Mouse (Mus musculus): ENCODE results near the gene Chid1. TPM values are rescaled to one million over a fixed set of nuclear protein-coding genes. Genes with fewer than 3 reads are reported as not detected.

Chid1 gene
- 4.6 and 6.8 TPM in 2 replicates for total RNA-seq (2015; ENCODE audit: low replicate concordance)
- total RNA-seq (2017; ENCODE audit: low replicate concordance), result 6.8 and 10.8 TPM in 2 replicates

GRCm38 (mm10) chr7:141539556-141540311 lies at the start of gene Chid1:
Gene Chid1 (minus strand): TSS chr7:141539857.
- peak; percentile 92 for ATAC-seq (replicated peaks; ENCODE audit: low FRiP score, poor library complexity, severe bottlenecking)

DNA sequence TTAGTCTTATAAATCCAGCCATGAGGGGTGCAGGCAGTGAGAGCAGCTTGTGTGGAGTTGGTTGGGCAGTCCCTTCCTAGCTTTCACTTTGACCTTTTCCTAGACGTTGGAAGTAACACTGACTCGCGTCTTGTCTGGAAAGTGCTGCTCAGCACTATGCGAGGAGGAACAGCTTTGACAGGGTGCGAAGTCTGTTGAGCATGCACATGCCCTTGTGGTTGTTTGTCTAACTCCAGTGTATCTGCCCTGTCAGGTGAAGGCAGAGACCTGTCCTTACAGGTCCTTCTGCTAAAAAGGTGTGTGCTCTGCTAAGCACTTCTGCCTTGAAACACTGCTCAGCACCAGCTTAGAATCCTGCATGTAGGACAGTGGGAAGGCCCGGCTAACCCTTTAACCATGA lies 49.2 kb upstream of the Chid1 start:
- ATAC-seq (replicated peaks; ENCODE audit: low FRiP score, poor library complexity, severe bottlenecking), result no peak

- peak; percentile 58 for ATAC-seq (replicated peaks; ENCODE audit: low FRiP score, poor library complexity, severe bottlenecking)
Measured at GRCm38 (mm10) chr7:141585881-141586280, 46.2 kb upstream of the Chid1 start.

GRCm38 (mm10) chr7:141585288-141585687 lies 45.6 kb upstream of the Chid1 start:
- ATAC-seq (replicated peaks; ENCODE audit: low FRiP score, poor library complexity, severe bottlenecking), result peak; percentile 92

GRCm38 (mm10) chr7:141584048-141584841 lies 44.6 kb upstream of the Chid1 start:
- ATAC-seq (replicated peaks; ENCODE audit: low FRiP score, poor library complexity, severe bottlenecking), result 0 out of 2 replicates have a peak, but pooled peaks have one; percentile 26

- ATAC-seq (replicated peaks; ENCODE audit: low FRiP score, poor library complexity, severe bottlenecking), result no peak
Measured at GRCm38 (mm10) chr7:141581323-141581722, 41.7 kb upstream of the Chid1 start.

DNA sequence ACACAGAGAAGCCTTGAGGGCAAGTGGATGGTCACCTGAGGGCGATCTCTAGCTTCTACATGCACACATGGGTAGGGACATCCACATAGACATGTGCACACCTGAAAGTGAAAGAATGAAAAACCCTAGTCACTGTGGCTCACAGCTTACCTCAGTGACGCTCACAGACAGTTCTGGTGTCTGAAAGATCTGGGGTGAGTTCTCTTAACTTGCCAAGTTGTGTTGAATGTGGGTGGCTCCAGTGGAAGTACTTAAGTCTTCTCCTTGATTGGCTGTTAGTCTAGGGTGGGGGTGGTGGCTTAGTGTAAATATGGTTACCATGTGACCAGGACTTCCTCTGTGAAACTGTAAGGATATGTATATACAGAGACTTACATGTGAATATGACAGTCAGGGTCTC lies 39.3 kb upstream of the Chid1 start:
- ATAC-seq (replicated peaks; ENCODE audit: low FRiP score, poor library complexity, severe bottlenecking), result 0 out of 2 replicates have a peak, but pooled peaks have one; percentile 23

DNA sequence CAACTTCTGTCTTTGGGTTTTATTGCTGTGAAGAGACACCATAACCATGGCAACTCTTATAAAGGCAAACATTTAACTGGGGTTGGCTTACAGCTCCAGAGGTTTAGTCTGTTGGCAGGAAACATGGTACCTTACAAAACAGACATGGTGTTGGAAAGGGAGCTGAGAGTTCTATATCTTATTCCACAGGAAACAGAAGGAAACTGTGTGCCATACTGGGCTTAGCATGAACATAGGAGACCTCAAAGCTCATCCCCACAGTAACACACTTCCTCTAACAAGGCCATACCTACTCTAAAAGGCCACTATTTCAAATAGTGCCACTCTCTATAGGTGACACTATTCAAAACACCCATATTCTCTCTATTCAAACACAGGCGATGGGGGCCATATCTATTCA lies 38.9 kb upstream of the Chid1 start:
- no peak for ATAC-seq (replicated peaks; ENCODE audit: low FRiP score, poor library complexity, severe bottlenecking)

DNA sequence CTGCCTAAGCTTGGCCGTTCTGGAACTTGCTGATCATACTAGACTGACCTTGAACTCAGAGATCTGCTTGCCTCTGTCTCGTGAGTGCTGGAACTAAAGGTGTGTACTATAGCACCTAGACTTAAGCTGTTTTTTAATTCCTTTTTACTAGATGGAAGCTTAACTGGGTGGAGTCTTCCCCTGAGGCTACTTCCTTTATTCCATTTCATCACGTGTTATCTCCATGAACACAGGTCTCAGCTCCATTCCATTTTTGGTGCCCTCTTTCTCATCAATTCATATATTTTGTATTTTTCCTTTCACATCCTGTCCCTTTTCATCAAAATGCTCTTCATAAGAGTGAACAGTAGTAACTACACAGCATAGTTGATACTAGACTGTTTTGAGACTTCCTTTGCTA lies 38.1 kb upstream of the Chid1 start:
- ATAC-seq (replicated peaks; ENCODE audit: low FRiP score, poor library complexity, severe bottlenecking), result no peak

DNA sequence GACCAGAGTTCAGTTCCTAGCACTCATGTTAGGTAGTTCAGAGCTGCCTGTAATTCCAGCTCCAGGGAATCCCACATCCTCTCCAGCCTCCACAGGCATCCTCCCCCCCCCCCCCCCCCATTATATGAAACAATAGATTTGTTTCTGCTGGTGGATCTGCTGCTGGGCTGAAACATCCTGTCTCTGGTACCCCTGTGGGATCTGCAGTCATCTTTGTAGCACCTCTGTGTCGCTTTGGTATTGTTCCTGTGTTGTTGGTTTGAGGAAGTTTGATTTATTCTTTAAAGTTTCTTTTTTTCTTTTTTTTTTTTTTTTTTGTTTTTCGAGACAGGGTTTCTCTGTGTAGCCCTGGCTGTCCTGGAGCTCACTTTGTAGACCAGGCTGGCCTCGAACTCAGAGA lies 35.8 kb upstream of the Chid1 start:
- ATAC-seq (replicated peaks; ENCODE audit: low FRiP score, poor library complexity, severe bottlenecking), result no peak

DNA sequence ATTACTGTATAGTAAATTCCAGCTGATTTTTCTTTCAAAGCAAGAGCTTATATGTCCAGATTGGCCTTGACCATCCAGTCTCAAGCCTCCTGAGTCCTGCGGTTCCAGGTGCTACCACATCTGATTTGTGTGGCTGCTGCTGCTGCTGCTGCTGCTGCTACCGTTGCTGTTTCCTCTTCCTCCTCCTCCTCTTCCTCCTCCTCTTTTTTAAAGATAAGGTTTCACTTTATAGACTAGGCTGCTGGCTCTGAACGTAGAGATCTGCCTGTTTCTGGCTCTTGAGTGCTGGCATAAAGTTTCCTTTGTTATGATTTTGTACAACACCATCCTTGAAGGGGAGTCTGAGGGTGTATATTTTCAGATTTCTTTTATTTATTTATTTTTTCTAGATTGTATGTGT lies 34.4 kb upstream of the Chid1 start:
- ATAC-seq (replicated peaks; ENCODE audit: low FRiP score, poor library complexity, severe bottlenecking), result no peak

- ATAC-seq (replicated peaks; ENCODE audit: low FRiP score, poor library complexity, severe bottlenecking), result no peak
Measured at GRCm38 (mm10) chr7:141570625-141571295, 31.1 kb upstream of the Chid1 start.

DNA sequence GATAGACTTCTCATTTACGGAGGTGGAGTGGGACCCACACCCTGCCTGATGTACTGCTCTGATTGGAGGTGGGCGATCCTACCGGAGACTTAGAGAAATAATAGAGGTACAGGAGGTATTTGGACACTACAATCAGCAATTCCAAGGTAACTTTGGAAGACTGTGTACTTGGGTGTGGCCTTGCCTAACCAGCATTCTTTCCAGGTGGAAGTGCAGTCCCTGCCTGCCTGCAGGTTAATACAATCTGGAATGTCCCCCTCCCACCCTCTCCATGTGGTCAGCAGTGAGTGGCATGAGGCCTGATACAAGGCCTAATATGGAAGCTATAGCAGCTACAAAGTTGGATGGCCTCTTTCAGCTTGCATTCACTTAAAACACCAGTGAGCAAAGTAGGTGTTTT lies 30.3 kb upstream of the Chid1 start:
- ATAC-seq (replicated peaks; ENCODE audit: low FRiP score, poor library complexity, severe bottlenecking), result no peak

DNA sequence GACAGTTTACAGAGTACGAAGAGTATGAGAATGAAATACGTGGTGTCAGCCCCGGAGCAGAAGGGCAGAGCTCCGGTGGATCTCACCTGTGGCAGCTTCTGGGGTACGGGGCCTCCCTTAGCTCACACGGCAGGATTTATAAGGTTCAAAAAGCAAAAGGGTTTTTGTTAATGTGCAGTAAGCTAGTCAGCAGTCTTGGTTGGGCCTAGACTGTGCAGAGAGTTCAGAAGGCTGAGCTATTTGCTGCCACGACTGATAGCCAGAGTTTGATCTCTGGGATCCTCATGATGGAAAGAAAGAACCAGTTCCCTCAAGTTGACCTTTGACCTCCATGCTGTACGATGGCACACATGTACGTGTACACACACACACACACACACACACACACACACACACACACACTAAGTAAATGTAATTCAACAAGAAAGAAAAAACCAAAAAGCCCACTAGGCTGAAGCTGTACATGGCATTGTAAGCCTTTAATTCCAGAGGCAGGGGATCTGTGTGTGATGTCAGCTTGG lies 29.7 kb upstream of the Chid1 start:
- no peak for ATAC-seq (replicated peaks; ENCODE audit: low FRiP score, poor library complexity, severe bottlenecking)

DNA sequence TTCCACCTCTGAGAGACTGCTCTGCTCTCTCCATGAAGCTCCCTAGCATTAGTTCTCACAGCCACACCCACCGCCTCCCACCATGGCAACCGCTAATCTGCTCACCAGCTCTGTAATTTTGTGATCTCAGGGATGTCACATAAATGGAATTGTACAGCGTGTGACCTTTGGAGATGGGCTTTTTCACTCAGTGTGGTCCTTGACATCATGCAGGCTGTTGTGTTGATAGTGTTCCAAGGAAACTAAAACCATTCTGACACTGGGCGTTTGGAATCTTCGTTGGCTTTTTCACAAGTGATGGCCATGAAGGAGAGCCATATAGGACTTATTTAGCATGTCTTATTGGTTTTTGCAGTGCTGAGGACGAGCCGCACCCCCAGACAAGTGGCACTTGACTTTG lies 26.9 kb upstream of the Chid1 start:
- ATAC-seq (replicated peaks; ENCODE audit: low FRiP score, poor library complexity, severe bottlenecking), result no peak

DNA sequence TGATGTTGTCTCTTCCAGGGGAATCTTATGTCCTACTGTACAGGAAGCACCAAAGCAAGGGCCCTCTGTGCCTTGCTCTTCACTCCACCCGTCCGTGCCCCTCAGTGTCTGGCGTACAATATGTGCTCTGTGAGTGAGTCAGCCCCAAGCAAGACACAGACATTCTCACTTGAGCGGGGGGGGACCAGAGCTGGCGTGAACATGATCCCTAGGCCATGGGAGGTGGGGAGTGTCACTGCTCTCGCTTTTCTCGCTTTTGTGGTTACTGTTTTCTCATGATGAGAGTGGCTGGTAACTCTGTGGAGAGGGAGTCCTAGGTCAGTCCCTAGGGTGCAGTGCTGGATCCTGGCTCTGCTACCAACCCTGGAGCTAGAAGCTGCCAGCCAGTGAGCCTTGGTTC lies 24.9 kb upstream of the Chid1 start:
- no peak for ATAC-seq (replicated peaks; ENCODE audit: low FRiP score, poor library complexity, severe bottlenecking)

- ATAC-seq (replicated peaks; ENCODE audit: low FRiP score, poor library complexity, severe bottlenecking), result 0 out of 2 replicates have a peak, but pooled peaks have one; percentile 17
Measured at GRCm38 (mm10) chr7:141562852-141563427, 23.3 kb upstream of the Chid1 start.

GRCm38 (mm10) chr7:141562421-141562851 lies 22.8 kb upstream of the Chid1 start:
- no peak for ATAC-seq (replicated peaks; ENCODE audit: low FRiP score, poor library complexity, severe bottlenecking)

- peak; percentile 64 for ATAC-seq (replicated peaks; ENCODE audit: low FRiP score, poor library complexity, severe bottlenecking)
Measured at GRCm38 (mm10) chr7:141561682-141562391, 22.2 kb upstream of the Chid1 start, which contains the start of gene Ap2a2. Gene Ap2a2 (plus strand): TSS chr7:141562173.

All from erythroid progenitor cell, adult 5-6 weeks (primary cell).